Mouse (Mus musculus): ENCODE results near the gene Serpinc1.

GRCm38 (mm10) chr1:161031881-161032280, 53.5 kb downstream of the Serpinc1 start:
- TF ChIP-seq GATA1 (IDR thresholded peaks at IDR 0.05; ENCODE audit: borderline replicate concordance, low read length) (no peak), FLI1 (IDR thresholded peaks at IDR 0.05; ENCODE audit: low read length) (no peak)
